Comparison of ENCODE assay signal across 1 mouse cellular context in the genomic region with DNA sequence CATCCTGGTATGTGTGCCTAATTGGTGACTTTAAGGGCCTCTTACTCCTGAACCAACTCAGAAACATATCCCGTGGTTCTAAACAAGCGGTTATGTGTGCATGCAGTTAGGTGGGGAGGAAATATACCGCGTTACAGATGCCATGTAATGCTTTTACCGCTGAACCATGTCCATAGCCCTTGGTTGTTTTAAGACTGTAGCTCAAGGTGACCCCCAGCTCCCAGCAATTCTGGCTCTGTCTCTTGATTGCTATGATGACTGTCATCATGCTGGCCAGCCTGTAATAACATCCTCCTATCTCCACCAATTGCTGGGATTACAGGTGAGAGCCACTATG.
TF ChIP-seq lines count a peak whose summit lies in the region.

No protein-coding gene starts in this region.

TF ChIP-seq in MEL, 35 proteins besides CTCF, POLR2A, EP300 and RAD21:
- TF ChIP-seq MAZ (IDR thresholded peaks at IDR 0.05; ENCODE audit: low read depth, low read length), result no peak
- 0 out of 2 replicates have a peak, but pooled peaks have one; percentile 79 for TF ChIP-seq POLR2AphosphoS2 (IDR thresholded peaks at IDR 0.05; ENCODE audit: low read length)
